Mouse (Mus musculus) cortical plate, adult 2 months (tissue): ENCODE data around the gene Trmt11. TPM values are rescaled to one million over a fixed set of nuclear protein-coding genes. Genes with fewer than 3 reads are reported as not detected.
"Not testable (repeated sequence)": the region's sequence is repeated elsewhere in the genome, so short reads cannot be mapped to it uniquely, and the experiment has no call there.

ENCODE experiments used
- H3K27ac ChIP-seq: fragments of 200-500 bp; 2 replicates; pipeline ENCODE4 v1.5.1; 2012; ENCODE audit warnings: low read length, control low read depth, inconsistent platforms; ENCODE audit not compliant: insufficient read depth
- H3K4me1 ChIP-seq: fragments of 200-500 bp; 2 replicates; pipeline ENCODE4 v1.6.1; 2011; ENCODE audit warnings: low read length; ENCODE audit not compliant: control insufficient read depth, insufficient read depth
- H3K4me3 ChIP-seq: fragments of 200-500 bp; 2 replicates; pipeline ENCODE4 v1.5.1; 2011; ENCODE audit warnings: mild to moderate bottlenecking, low read length, control low read depth; ENCODE audit not compliant: insufficient read depth
- CTCF ChIP-seq: fragments of 200-500 bp; IDR thresholded peaks from 2 replicates; pipeline ENCODE4 v1.5.1; 2011; ENCODE audit warnings: mild to moderate bottlenecking, control low read depth, low read length; ENCODE audit not compliant: insufficient read depth; ENCODE audit errors: extremely low read depth
- POLR2A ChIP-seq: fragments of 200-500 bp; IDR thresholded peaks from 2 replicates; pipeline ENCODE4 v1.6.1; 2011; ENCODE audit warnings: mild to moderate bottlenecking, low read length, control low read depth; ENCODE audit not compliant: insufficient read depth; ENCODE audit errors: extremely low read depth
- polyA plus RNA-seq: library from polyadenylated mRNA; depleted of rRNA; stranded (reverse); fragments of >200 nt; gene quantifications from 2 replicates; pipeline ENCODE4 v1.2.3, GENCODE M21; 2012; rRNA removed

Trmt11 gene
- polyA plus RNA-seq, result 4.7 and 5.1 TPM in 2 replicates

DNA sequence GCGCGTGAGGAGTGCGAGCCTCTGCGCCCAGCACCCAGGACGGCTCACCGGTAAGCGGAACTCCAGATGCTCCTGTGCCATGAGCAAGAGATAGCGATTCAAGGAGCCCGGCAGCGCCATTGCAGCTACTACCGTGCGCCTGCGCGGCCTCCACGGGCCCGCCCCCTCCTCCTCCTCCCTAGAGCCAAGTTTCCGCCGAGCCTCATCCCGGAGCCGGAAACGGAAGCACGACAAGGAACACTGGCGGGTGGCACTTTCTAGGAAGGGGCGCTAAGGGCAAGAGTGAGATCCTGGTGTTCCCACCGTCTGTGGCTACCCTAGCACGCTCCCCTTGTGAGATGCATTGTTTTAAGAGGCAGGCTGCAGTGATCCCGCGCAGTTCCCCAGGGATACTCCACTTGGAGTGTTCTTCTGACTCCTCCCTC is at the start of gene Trmt11:
Trmt11 (minus strand) TSS at position 208 of the 425 bp plus-strand sequence.
- Histone ChIP-seq H3K4me1 (0 out of 2 replicates have a peak, but pooled peaks cover 1% of the 10 kb centered on the region), H3K27ac (peak within 1 kb of the TSS; percentile 7; the same call in 1 of the 2 replicates), H3K4me3 (peak within 1 kb of the TSS; percentile 86)
- TF ChIP-seq CTCF, result no peak
- TF ChIP-seq POLR2A, result peak; percentile 85

GRCm38 (mm10) chr10:30647681-30648080 is 47.1 kb upstream of the Trmt11 start:
- Histone ChIP-seq H3K27ac (no peak overlapping the region), H3K4me3 (no peak overlapping the region), H3K4me1 (no peaks in the 10 kb centered on the region)
- TF ChIP-seq POLR2A, result no peak
- TF ChIP-seq CTCF, result no peak

DNA sequence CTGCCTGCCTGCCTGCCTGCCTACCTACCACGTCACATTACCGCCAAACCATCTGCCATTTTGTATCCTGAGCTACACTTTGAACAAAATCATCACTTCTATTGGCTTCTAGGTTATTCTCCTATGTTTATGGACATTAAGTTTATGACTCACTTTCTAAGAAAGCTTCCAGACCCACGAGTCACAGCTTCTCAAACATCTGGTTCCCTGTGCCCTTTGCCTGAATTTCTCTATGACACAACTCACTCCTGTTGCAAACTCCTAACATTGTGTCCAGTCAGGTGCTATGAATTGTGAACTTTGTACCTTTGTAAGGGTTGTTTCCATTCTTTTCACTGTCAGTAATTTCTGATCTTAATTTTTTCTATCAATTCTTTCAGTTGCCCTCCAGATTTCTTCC is 37.7 kb upstream of the Trmt11 start:
- TF ChIP-seq POLR2A, result no peak
- TF ChIP-seq CTCF, result no peak
- Histone ChIP-seq H3K4me3 (no peak overlapping the region), H3K27ac (no peak overlapping the region), H3K4me1 (no peaks in the 10 kb centered on the region)

DNA sequence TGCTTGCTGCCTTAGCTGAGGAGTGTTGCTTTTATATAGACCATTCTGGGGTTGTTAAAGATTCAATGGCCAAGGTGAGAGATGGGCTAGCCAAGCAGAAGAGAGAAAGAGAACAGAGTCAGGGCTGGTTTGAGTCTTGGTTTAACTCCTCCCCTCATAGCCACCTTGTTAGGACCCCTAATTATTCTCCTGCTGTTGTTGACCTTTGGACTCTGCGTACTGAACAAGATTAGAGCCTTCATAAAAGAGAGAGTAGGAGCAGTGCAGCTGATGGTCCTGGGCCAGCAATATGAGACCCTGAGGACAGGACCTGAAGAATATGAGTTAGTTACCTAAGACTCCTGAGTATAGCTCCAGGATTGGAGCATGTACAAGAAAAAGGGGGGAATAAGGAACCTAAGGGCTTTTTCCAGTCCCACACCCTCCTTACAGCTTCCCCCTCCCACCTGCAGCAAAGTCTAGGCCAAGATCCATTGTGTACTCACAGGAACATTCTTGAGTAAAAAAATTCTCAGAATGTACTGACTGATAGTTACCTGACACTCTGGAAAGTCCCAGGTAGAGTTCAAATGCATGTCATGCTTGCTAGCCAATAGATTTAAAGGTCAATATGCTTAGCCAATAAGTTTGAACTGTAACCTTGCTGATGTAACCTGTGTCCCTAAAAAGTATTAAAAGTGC is 36.1 kb upstream of the Trmt11 start:
- H3K27ac ChIP-seq, H3K4me3 ChIP-seq, H3K4me1 ChIP-seq: not testable (repeated sequence)

GRCm38 (mm10) chr10:30632718-30633117 is 32.2 kb upstream of the Trmt11 start:
- Histone ChIP-seq H3K27ac (no peak overlapping the region), H3K4me3 (no peak overlapping the region), H3K4me1 (no peaks in the 10 kb centered on the region)
- TF ChIP-seq CTCF, result no peak
- TF ChIP-seq POLR2A, result no peak

DNA sequence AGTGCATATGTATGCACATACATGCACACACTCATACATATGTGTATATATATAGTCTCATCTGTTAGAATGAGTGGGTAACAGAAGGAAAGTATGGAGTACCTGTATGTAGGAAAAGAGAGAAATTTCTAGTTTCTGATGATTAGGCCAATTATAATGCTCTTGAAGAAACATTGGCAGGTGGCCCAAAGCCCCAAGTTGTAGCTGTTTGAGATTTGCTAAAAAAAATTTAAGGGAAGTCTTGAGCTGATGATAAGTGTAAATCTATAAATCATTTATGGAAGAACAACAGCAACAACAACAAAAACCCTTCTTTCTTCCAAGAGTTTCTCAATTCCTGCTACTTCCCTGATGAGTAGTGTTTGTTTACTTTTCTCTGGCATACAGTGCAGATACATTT is 29.4 kb upstream of the Trmt11 start:
- Histone ChIP-seq H3K4me3 (no peak overlapping the region), H3K27ac (no peak overlapping the region), H3K4me1 (no peaks in the 10 kb centered on the region)
- TF ChIP-seq POLR2A (no peak), CTCF (no peak)

DNA sequence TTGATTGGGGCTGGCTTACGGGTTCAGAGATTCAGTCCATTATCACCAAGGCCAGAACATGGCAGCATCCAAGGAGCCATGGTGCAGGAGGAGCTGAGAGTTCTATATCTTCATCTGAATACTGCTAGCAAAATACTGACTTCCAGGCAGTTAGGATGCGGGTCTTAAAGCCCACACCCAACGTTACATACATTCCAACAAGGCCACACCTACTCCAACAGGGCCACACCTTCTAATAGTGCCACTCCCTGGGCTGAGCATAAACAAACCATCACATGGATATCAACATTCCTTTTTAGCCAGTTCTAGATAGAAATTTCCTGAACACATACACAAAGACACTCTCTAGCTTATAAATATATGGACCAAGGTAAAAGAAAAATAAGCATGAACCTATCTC is 29.0 kb upstream of the Trmt11 start, which contains the start of gene Hint3:
Hint3 (minus strand) TSS at position 120 of the 400 bp plus-strand sequence.
- Histone ChIP-seq H3K4me1 (no peaks in the 10 kb centered on the region), H3K27ac (no peak within 1 kb of the TSS), H3K4me3 (no peak within 1 kb of the TSS)
- no peak for TF ChIP-seq POLR2A

GRCm38 (mm10) chr10:30628444-30628843 is 27.9 kb upstream of the Trmt11 start:
- not testable (repeated sequence) for H3K27ac ChIP-seq, H3K4me3 ChIP-seq, H3K4me1 ChIP-seq

DNA sequence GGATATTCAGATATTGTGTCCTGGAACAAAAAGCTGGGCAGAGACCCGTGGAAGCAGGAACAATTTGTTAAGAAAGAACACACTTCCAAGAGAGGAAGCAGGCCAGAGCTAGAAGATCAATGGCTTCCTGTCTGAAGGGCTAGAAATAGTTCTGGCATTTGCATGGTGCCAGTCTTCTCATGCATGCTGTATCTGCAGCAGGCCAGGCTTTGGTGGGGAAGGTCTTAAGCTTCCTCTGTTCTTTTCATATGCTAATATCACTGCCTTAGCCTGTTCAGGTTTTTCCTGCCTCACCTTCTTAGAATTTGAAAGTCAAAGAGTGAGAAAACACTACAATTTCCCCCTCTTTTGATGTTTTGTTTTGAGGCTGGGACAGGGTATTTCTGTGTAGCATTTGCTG is 27.0 kb upstream of the Trmt11 start:
- no peaks in the 10 kb centered on the region for H3K4me1 ChIP-seq
- H3K4me3 ChIP-seq, result no peak overlapping the region
- no peak overlapping the region for H3K27ac ChIP-seq
- TF ChIP-seq POLR2A (no peak), CTCF (no peak)

- H3K27ac ChIP-seq, result no peak overlapping the region
- no peaks in the 10 kb centered on the region for H3K4me1 ChIP-seq
- TF ChIP-seq POLR2A (no peak), CTCF (no peak)
- no peak overlapping the region for H3K4me3 ChIP-seq
Observed at GRCm38 (mm10) chr10:30624161-30625019, 23.8 kb upstream of the Trmt11 start.
